Mouse (Mus musculus) lung, embryonic 15.5 days (tissue): Measurements from ENCODE around the gene Lmbr1l. TPM values are rescaled to one million over a fixed set of nuclear protein-coding genes. Genes with fewer than 3 reads are reported as not detected.
A peak's percentile ranks its signal among the peaks of the same experiment; 100 is the strongest.

Experiments used
- ATAC-seq: fragments of 200-750 bp; cut with Nextera tagmentation; 2 replicates; pipeline ENCODE4 v1.8.0; 2017; ENCODE audit warnings: moderate number of reproducible peaks, borderline replicate concordance; ENCODE audit not compliant: low FRiP score, low TSS enrichment; ENCODE audit errors: extremely low read depth
- H3K27ac ChIP-seq: fragments of 300-500 bp; sonication (generic); 2 replicates; pipeline ENCODE4 v1.5.1; 2015; ENCODE audit warnings: moderate library complexity, mild to moderate bottlenecking, inconsistent platforms
- H3K27me3 ChIP-seq: fragments of 300-500 bp; sonication (generic); 2 replicates; pipeline ENCODE4 v1.6.1; 2015; ENCODE audit warnings: inconsistent platforms
- H3K36me3 ChIP-seq: fragments of 300-500 bp; sonication (generic); 2 replicates; pipeline ENCODE4 v1.6.1; 2015; ENCODE audit warnings: inconsistent platforms
- H3K4me1 ChIP-seq: fragments of 300-500 bp; sonication (generic); 2 replicates; pipeline ENCODE4 v1.6.1; 2015; ENCODE audit warnings: inconsistent platforms
- H3K4me2 ChIP-seq: fragments of 300-500 bp; sonication (generic); 2 replicates; pipeline ENCODE4 v1.6.1; 2015; ENCODE audit warnings: inconsistent platforms, mild to moderate bottlenecking, moderate library complexity
- H3K4me3 ChIP-seq: fragments of 300-500 bp; sonication (generic); 2 replicates; pipeline ENCODE4 v1.5.1; 2015; ENCODE audit warnings: mild to moderate bottlenecking, inconsistent platforms
- H3K9ac ChIP-seq: fragments of 300-500 bp; sonication (generic); 2 replicates; pipeline ENCODE4 v1.6.1; 2015; ENCODE audit warnings: inconsistent platforms
- H3K9me3 ChIP-seq: fragments of 300-500 bp; sonication (generic); 2 replicates; pipeline ENCODE4 v1.6.1; 2016; ENCODE audit warnings: inconsistent platforms
- WGBS: fragments of 180-500 bp; shearing (Covaris S2); methylation state at CpG from one replicate; pipeline ENCODE4 v1.1.7; 2015; 5-methylcytosine and 5-hydroxymethylcytosine counted together
- polyA plus RNA-seq: library from polyadenylated mRNA; unstranded; fragments of >200 nt; fragmentation: Nextera tagmentation; extraction: Ambion mirVana; gene quantifications from 2 replicates; pipeline ENCODE4 v1.2.1, GENCODE M21; 2015

Gene Lmbr1l
- polyA plus RNA-seq, 1 experiment from 2014 or later, result 15.8 TPM

GRCm38 (mm10) chr15:98893036-98893435 lies 25.0 kb downstream of the Lmbr1l start:
- WGBS, result 71% methylated on average over 4 of the region's 4 CpGs
- peak overlapping the region; percentile 54; the same call in 1 of the 2 replicates for H3K4me3 ChIP-seq
- peaks cover 67% of the 10 kb centered on the region for H3K27me3 ChIP-seq

GRCm38 (mm10) chr15:98891907-98892606 lies 26.0 kb downstream of the Lmbr1l start:
- no peaks in the 10 kb centered on the region for H3K36me3 ChIP-seq
- H3K9me3 ChIP-seq, result no peaks in the 10 kb centered on the region
- peaks cover 57% of the 10 kb centered on the region for H3K27me3 ChIP-seq
- no peak overlapping the region for H3K9ac ChIP-seq
- peak; percentile 44; the same call in 1 of the 2 replicates for ATAC-seq
- WGBS, result 35% methylated on average over 6 of the region's 6 CpGs
- H3K4me1 ChIP-seq, result peaks cover 35% of the 10 kb centered on the region
- H3K27ac ChIP-seq, result no peak overlapping the region
- H3K4me2 ChIP-seq, result no peak overlapping the region
- no peak overlapping the region for H3K4me3 ChIP-seq

More at GRCm38 (mm10) chr15:98893036-98893435, 25.0 kb downstream of the Lmbr1l start:
- no peaks in the 10 kb centered on the region for H3K36me3 ChIP-seq
- no peak overlapping the region for H3K9ac ChIP-seq
- no peak for ATAC-seq
- H3K4me2 ChIP-seq, result peak overlapping the region; percentile 100; the same call in 1 of the 2 replicates
- no peak overlapping the region for H3K27ac ChIP-seq
- H3K4me1 ChIP-seq, result peaks cover 44% of the 10 kb centered on the region
- H3K9me3 ChIP-seq, result no peaks in the 10 kb centered on the region

- Histone ChIP-seq H3K9me3 (no peaks in the 10 kb centered on the region), H3K9ac (no peak overlapping the region), H3K36me3 (no peaks in the 10 kb centered on the region), H3K4me1 (peaks cover 33% of the 10 kb centered on the region), H3K27me3 (peaks cover 49% of the 10 kb centered on the region), H3K4me2 (peak overlapping the region; percentile 45), H3K27ac (no peak overlapping the region), H3K4me3 (peak overlapping the region; percentile 15)
- no peak for ATAC-seq
- WGBS, result 11% methylated on average over 19 of the region's 19 CpGs
These were observed 26.8 kb downstream of the Lmbr1l start for GRCm38 (mm10) chr15:98891198-98891742.

- peaks cover 12% of the 10 kb centered on the region; the same call in 1 of the 2 replicates for H3K27me3 ChIP-seq
- H3K4me1 ChIP-seq, result peaks cover 3% of the 10 kb centered on the region; the same call in 1 of the 2 replicates
- no peak overlapping the region for H3K4me3 ChIP-seq
- WGBS, result 74% methylated on average over 7 of the region's 7 CpGs
- H3K27ac ChIP-seq, result no peak overlapping the region
- H3K4me2 ChIP-seq, result no peak overlapping the region
- H3K9ac ChIP-seq, result no peak overlapping the region
- H3K36me3 ChIP-seq, result no peaks in the 10 kb centered on the region
- H3K9me3 ChIP-seq, result no peaks in the 10 kb centered on the region
- no peak for ATAC-seq
These were observed 30.5 kb downstream of the Lmbr1l start for GRCm38 (mm10) chr15:98887526-98887925.

- Histone ChIP-seq H3K27me3 (peaks cover 7% of the 10 kb centered on the region; the same call in 1 of the 2 replicates), H3K36me3 (no peaks in the 10 kb centered on the region), H3K4me1 (peaks cover 6% of the 10 kb centered on the region), H3K9me3 (no peaks in the 10 kb centered on the region), H3K27ac (no peak overlapping the region), H3K4me3 (no peak overlapping the region), H3K9ac (no peak overlapping the region), H3K4me2 (no peak overlapping the region)
- WGBS, result 49% methylated on average over 8 of the region's 8 CpGs
- ATAC-seq, result no peak
These were observed 31.2 kb downstream of the Lmbr1l start for GRCm38 (mm10) chr15:98886667-98887387.

- Histone ChIP-seq H3K27ac (no peak overlapping the region), H3K4me2 (no peak overlapping the region), H3K36me3 (no peaks in the 10 kb centered on the region), H3K4me1 (peaks cover 15% of the 10 kb centered on the region), H3K4me3 (no peak overlapping the region), H3K9ac (no peak overlapping the region), H3K9me3 (no peaks in the 10 kb centered on the region), H3K27me3 (no peaks in the 10 kb centered on the region)
- 56% methylated on average over 1 of the region's 1 CpGs for WGBS
- no peak for ATAC-seq
These were observed 33.9 kb downstream of the Lmbr1l start for GRCm38 (mm10) chr15:98884106-98884505.

- no peak overlapping the region for H3K27ac ChIP-seq
- H3K9ac ChIP-seq, result no peak overlapping the region
- H3K36me3 ChIP-seq, result no peaks in the 10 kb centered on the region
- H3K4me3 ChIP-seq, result no peak overlapping the region
- H3K27me3 ChIP-seq, result no peaks in the 10 kb centered on the region
- peaks cover 15% of the 10 kb centered on the region for H3K4me1 ChIP-seq
- ATAC-seq, result no peak
- no peaks in the 10 kb centered on the region for H3K9me3 ChIP-seq
- H3K4me2 ChIP-seq, result no peak overlapping the region
These were observed 34.4 kb downstream of the Lmbr1l start for GRCm38 (mm10) chr15:98883661-98884060.

- Histone ChIP-seq H3K4me2 (peak overlapping the region; percentile 98), H3K4me1 (peaks cover 15% of the 10 kb centered on the region), H3K27ac (peak overlapping the region; percentile 38; the same call in 1 of the 2 replicates), H3K4me3 (peak overlapping the region; percentile 86), H3K36me3 (no peaks in the 10 kb centered on the region), H3K9ac (0 out of 2 replicates have a peak overlapping the region, but pooled peaks have one; percentile 7), H3K9me3 (no peaks in the 10 kb centered on the region), H3K27me3 (no peaks in the 10 kb centered on the region)
- peak; percentile 15; the same call in 1 of the 2 replicates for ATAC-seq
- 11% methylated on average over 5 of the region's 5 CpGs for WGBS
These were observed 36.4 kb downstream of the Lmbr1l start for GRCm38 (mm10) chr15:98881656-98882008.

GRCm38 (mm10) chr15:98880978-98881655 lies 36.9 kb downstream of the Lmbr1l start:
- H3K4me1 ChIP-seq, result peaks cover 15% of the 10 kb centered on the region
- under 1% methylated on average over 48 of the region's 48 CpGs for WGBS
- H3K27ac ChIP-seq, result peak overlapping the region; percentile 82
- peak overlapping the region; percentile 86 for H3K4me3 ChIP-seq
- H3K4me2 ChIP-seq, result peak overlapping the region; percentile 98
- H3K36me3 ChIP-seq, result no peaks in the 10 kb centered on the region
- peak overlapping the region; percentile 70 for H3K9ac ChIP-seq
- H3K9me3 ChIP-seq, result no peaks in the 10 kb centered on the region
- no peaks in the 10 kb centered on the region for H3K27me3 ChIP-seq
- peak; percentile 98 for ATAC-seq

GRCm38 (mm10) chr15:98877331-98877730 lies 40.7 kb downstream of the Lmbr1l start:
- Histone ChIP-seq H3K4me1 (peaks cover 24% of the 10 kb centered on the region), H3K9me3 (no peaks in the 10 kb centered on the region), H3K36me3 (no peaks in the 10 kb centered on the region), H3K27ac (no peak overlapping the region), H3K4me3 (no peak overlapping the region), H3K27me3 (no peaks in the 10 kb centered on the region), H3K4me2 (no peak overlapping the region), H3K9ac (no peak overlapping the region)
- WGBS, result 12% methylated on average over 3 of the region's 3 CpGs
- no peak for ATAC-seq
